In genomic region chr10:28075491-28076035, GRCm38 (mm10) we compare ENCODE assay signal across 8 mouse cellular contexts. TPM values are rescaled to one million over a fixed set of nuclear protein-coding genes. Genes with fewer than 3 reads are reported as not detected.
DNase-seq lines count a peak whose midpoint lies in the region; ATAC-seq lines count a peak whose summit lies in the region.

No protein-coding gene starts in this region.

- no peaks in the 10 kb centered on the region for H3K27me3 ChIP-seq in embryonic facial prominence, embryonic 14.5 days (replicated peaks; ENCODE audit: control insufficient read depth, insufficient read depth, low read length)
- H3K27me3 ChIP-seq in heart, embryonic 16.5 days (ENCODE audit: control insufficient read depth, insufficient read depth, low read length) = no peaks in the 10 kb centered on the region

- DNase-seq in right cerebral cortex, adult 18-20 months = peak; percentile 20
- no peak for DNase-seq in right cerebral cortex, postnatal 14 days
- DNase-seq in embryonic facial prominence, embryonic 14.5 days (ENCODE audit: low spot score) = peak; percentile 55
- peak; percentile 52 for DNase-seq in kidney, postnatal 14 days
- DNase-seq in lung, postnatal 36 days = peak; percentile 49
- DNase-seq in urinary bladder, adult 18-20 months (ENCODE audit: low spot score in 2 of 2) = peak; percentile 4 to 52
- no peak for DNase-seq in B cell, adult 2 months

- ATAC-seq in embryonic facial prominence, embryonic 14.5 days (ENCODE audit: low read depth) = peak; percentile 30; the same call in 1 of the 2 replicates
- 0 out of 2 replicates have a peak, but pooled peaks have one; percentile 7 for ATAC-seq in heart, embryonic 16.5 days (replicated peaks; ENCODE audit: extremely low read depth, insufficient read depth, low FRiP score)

- H3K9me3 ChIP-seq in embryonic facial prominence, embryonic 14.5 days (ENCODE audit: control insufficient read depth, low read length) = no peaks in the 10 kb centered on the region
- no peaks in the 10 kb centered on the region for H3K9me3 ChIP-seq in heart, embryonic 16.5 days (replicated peaks; ENCODE audit: control insufficient read depth, low read length)

- H3K9ac ChIP-seq in embryonic facial prominence, embryonic 14.5 days (ENCODE audit: low read depth, low read length) = peak overlapping the region; percentile 85
- peak overlapping the region; percentile 96 for H3K9ac ChIP-seq in heart, embryonic 16.5 days (ENCODE audit: low read length)

- WGBS in embryonic facial prominence, embryonic 14.5 days = under 1% methylated on average over 22 of the region's 22 CpGs
- WGBS in heart, embryonic 16.5 days = under 1% methylated on average over 22 of the region's 22 CpGs

- no peaks in the 10 kb centered on the region for H3K36me3 ChIP-seq in embryonic facial prominence, embryonic 14.5 days (ENCODE audit: control insufficient read depth, insufficient read depth, low read length)
- H3K36me3 ChIP-seq in heart, embryonic 16.5 days (ENCODE audit: control insufficient read depth, insufficient read depth) = no peaks in the 10 kb centered on the region

- H3K27ac ChIP-seq in embryonic facial prominence, embryonic 14.5 days (replicated peaks; ENCODE audit: low read depth, low read length) = peak overlapping the region; percentile 86
- peak overlapping the region; percentile 90 for H3K27ac ChIP-seq in heart, embryonic 16.5 days (ENCODE audit: low read length)

- peak overlapping the region; percentile 80 for H3K4me3 ChIP-seq in embryonic facial prominence, embryonic 14.5 days (ENCODE audit: low read depth, low read length)
- peak overlapping the region; percentile 88 for H3K4me3 ChIP-seq in heart, embryonic 16.5 days (ENCODE audit: low read length)

- H3K4me1 ChIP-seq in embryonic facial prominence, embryonic 14.5 days (ENCODE audit: control insufficient read depth, insufficient read depth, low read length) = 0 out of 2 replicates have a peak, but pooled peaks cover 3% of the 10 kb centered on the region
- H3K4me1 ChIP-seq in heart, embryonic 16.5 days (ENCODE audit: control insufficient read depth, insufficient read depth, low read length) = peaks cover 19% of the 10 kb centered on the region

- peak overlapping the region; percentile 87 for H3K4me2 ChIP-seq in embryonic facial prominence, embryonic 14.5 days (ENCODE audit: low read depth, low read length)
- H3K4me2 ChIP-seq in heart, embryonic 16.5 days (ENCODE audit: low read depth, low read length) = peak overlapping the region; percentile 81

RNA-seq across cellular contexts. Expression of gene Ptprk, which starts 0.9 kb away (rescaled TPM):
- 21.7 and 22.7 TPM in 2 replicates for polyA plus RNA-seq in embryonic facial prominence, embryonic 14.5 days (2014; fragmentation: Nextera tagmentation; extraction: Ambion mirVana)
- 40.1 and 42.5 TPM in 2 replicates for polyA plus RNA-seq in heart, embryonic 16.5 days (2015; fragmentation: Nextera tagmentation; extraction: Ambion mirVana)

Comparison
In these comparisons a context has a peak if more than half of its experiments do, and no peak if none do; other contexts are left out.
1. DNase-seq: peak in right cerebral cortex, adult 18-20 months (single experiment), embryonic facial prominence, embryonic 14.5 days (single experiment), kidney, postnatal 14 days (single experiment), lung, postnatal 36 days (single experiment) and urinary bladder, adult 18-20 months (2 of 2); none in right cerebral cortex, postnatal 14 days (single experiment) and B cell, adult 2 months (0 of 2).